Mouse (Mus musculus): ENCODE measurements around the gene Reln. TPM values are rescaled to one million over a fixed set of nuclear protein-coding genes. Genes with fewer than 3 reads are reported as not detected.

Gene Reln
- polyA plus RNA-seq, 1 experiment from 2014 or later: 1.8 TPM

- Histone ChIP-seq H3K4me1 (ENCODE audit: control insufficient read depth, insufficient read depth, low read length) (0 out of 2 replicates have a peak, but pooled peaks cover 3% of the 10 kb centered on the region), H3K4me3 (ENCODE audit: low read depth, low read length) (peak overlapping the region; percentile 45), H3K9ac (ENCODE audit: low read length) (no peak overlapping the region), H3K9me3 (ENCODE audit: control insufficient read depth, low read length) (no peaks in the 10 kb centered on the region), H3K27ac (replicated peaks; ENCODE audit: low read depth, low read length) (no peak overlapping the region), H3K4me2 (ENCODE audit: low read depth, severe bottlenecking) (peak overlapping the region; percentile 88), H3K36me3 (ENCODE audit: control insufficient read depth, insufficient read depth, low read length) (no peaks in the 10 kb centered on the region), H3K27me3 (ENCODE audit: control insufficient read depth, insufficient read depth, low read length) (peaks cover 52% of the 10 kb centered on the region)
- ATAC-seq (ENCODE audit: insufficient number of reproducible peaks, low FRiP score, low TSS enrichment, low read depth) (no peak), DNase-seq (ENCODE audit: low spot score) (no peak)
- 0% methylated on average over 10 of the region's 10 CpGs for WGBS
These were observed 1.0 kb downstream of the Reln start for GRCm38 (mm10) chr5:22343536-22343842.

GRCm38 (mm10) chr5:22342461-22342860 is 2.0 kb downstream of the Reln start:
- Histone ChIP-seq H3K9me3 (ENCODE audit: control insufficient read depth, low read length) (no peaks in the 10 kb centered on the region), H3K27ac (replicated peaks; ENCODE audit: low read depth, low read length) (no peak overlapping the region), H3K9ac (ENCODE audit: low read length) (no peak overlapping the region), H3K4me2 (ENCODE audit: low read depth, severe bottlenecking) (no peak overlapping the region), H3K4me1 (ENCODE audit: control insufficient read depth, insufficient read depth, low read length) (0 out of 2 replicates have a peak, but pooled peaks cover 3% of the 10 kb centered on the region), H3K36me3 (ENCODE audit: control insufficient read depth, insufficient read depth, low read length) (no peaks in the 10 kb centered on the region), H3K4me3 (ENCODE audit: low read depth, low read length) (no peak overlapping the region), H3K27me3 (ENCODE audit: control insufficient read depth, insufficient read depth, low read length) (peaks cover 52% of the 10 kb centered on the region)
- 74% methylated on average over 7 of the region's 7 CpGs for WGBS
- ATAC-seq (ENCODE audit: insufficient number of reproducible peaks, low FRiP score, low TSS enrichment, low read depth) (no peak), DNase-seq (ENCODE audit: low spot score) (no peak)

GRCm38 (mm10) chr5:22340991-22341390 is 3.5 kb downstream of the Reln start:
- Histone ChIP-seq H3K4me2 (ENCODE audit: low read depth, severe bottlenecking) (no peak overlapping the region), H3K4me3 (ENCODE audit: low read depth, low read length) (no peak overlapping the region), H3K27me3 (ENCODE audit: control insufficient read depth, insufficient read depth, low read length) (peaks cover 40% of the 10 kb centered on the region), H3K4me1 (ENCODE audit: control insufficient read depth, insufficient read depth, low read length) (0 out of 2 replicates have a peak, but pooled peaks cover 3% of the 10 kb centered on the region), H3K9ac (ENCODE audit: low read length) (no peak overlapping the region), H3K27ac (replicated peaks; ENCODE audit: low read depth, low read length) (no peak overlapping the region), H3K36me3 (ENCODE audit: control insufficient read depth, insufficient read depth, low read length) (no peaks in the 10 kb centered on the region), H3K9me3 (ENCODE audit: control insufficient read depth, low read length) (no peaks in the 10 kb centered on the region)
- WGBS: 87% methylated on average over 8 of the region's 8 CpGs
- ATAC-seq (ENCODE audit: insufficient number of reproducible peaks, low FRiP score, low TSS enrichment, low read depth) (no peak), DNase-seq (ENCODE audit: low spot score) (no peak)

GRCm38 (mm10) chr5:22335408-22335807 is 9.1 kb downstream of the Reln start:
- H3K4me1 ChIP-seq (ENCODE audit: control insufficient read depth, insufficient read depth, low read length): no peaks in the 10 kb centered on the region
- no peak for ATAC-seq (ENCODE audit: insufficient number of reproducible peaks, low FRiP score, low TSS enrichment, low read depth)
- no peaks in the 10 kb centered on the region; the same call in 1 of the 2 replicates for H3K27me3 ChIP-seq (ENCODE audit: control insufficient read depth, insufficient read depth, low read length)
- DNase-seq (ENCODE audit: low spot score): no peak
- no peak overlapping the region for H3K27ac ChIP-seq (replicated peaks; ENCODE audit: low read depth, low read length)
- H3K9ac ChIP-seq (ENCODE audit: low read length): no peak overlapping the region
- no peak overlapping the region for H3K4me3 ChIP-seq (ENCODE audit: low read depth, low read length)
- 78% methylated on average over 3 of the region's 3 CpGs for WGBS
- no peaks in the 10 kb centered on the region; the same call in 1 of the 2 replicates for H3K9me3 ChIP-seq (ENCODE audit: control insufficient read depth, low read length)
- no peaks in the 10 kb centered on the region for H3K36me3 ChIP-seq (ENCODE audit: control insufficient read depth, insufficient read depth, low read length)
- H3K4me2 ChIP-seq (ENCODE audit: low read depth, severe bottlenecking): no peak overlapping the region

GRCm38 (mm10) chr5:22330802-22331201 is 13.7 kb downstream of the Reln start:
- DNase-seq (ENCODE audit: low spot score) (no peak), ATAC-seq (ENCODE audit: insufficient number of reproducible peaks, low FRiP score, low TSS enrichment, low read depth) (no peak)
- no peaks in the 10 kb centered on the region for H3K27me3 ChIP-seq (ENCODE audit: control insufficient read depth, insufficient read depth, low read length)
- H3K36me3 ChIP-seq (ENCODE audit: control insufficient read depth, insufficient read depth, low read length): no peaks in the 10 kb centered on the region
- no peak overlapping the region for H3K4me2 ChIP-seq (ENCODE audit: low read depth, severe bottlenecking)
- no peaks in the 10 kb centered on the region; the same call in 1 of the 2 replicates for H3K9me3 ChIP-seq (ENCODE audit: control insufficient read depth, low read length)
- H3K9ac ChIP-seq (ENCODE audit: low read length): no peak overlapping the region
- H3K4me1 ChIP-seq (ENCODE audit: control insufficient read depth, insufficient read depth, low read length): no peaks in the 10 kb centered on the region
- no peak overlapping the region for H3K27ac ChIP-seq (replicated peaks; ENCODE audit: low read depth, low read length)
- WGBS: 80% methylated on average over 5 of the region's 5 CpGs
- H3K4me3 ChIP-seq (ENCODE audit: low read depth, low read length): no peak overlapping the region

GRCm38 (mm10) chr5:22328431-22329359 is 15.8 kb downstream of the Reln start:
- Histone ChIP-seq H3K9ac (ENCODE audit: low read length) (no peak overlapping the region), H3K9me3 (ENCODE audit: control insufficient read depth, low read length) (no peaks in the 10 kb centered on the region; the same call in 1 of the 2 replicates), H3K27me3 (ENCODE audit: control insufficient read depth, insufficient read depth, low read length) (no peaks in the 10 kb centered on the region), H3K4me2 (ENCODE audit: low read depth, severe bottlenecking) (no peak overlapping the region), H3K27ac (replicated peaks; ENCODE audit: low read depth, low read length) (no peak overlapping the region), H3K4me1 (ENCODE audit: control insufficient read depth, insufficient read depth, low read length) (no peaks in the 10 kb centered on the region), H3K36me3 (ENCODE audit: control insufficient read depth, insufficient read depth, low read length) (no peaks in the 10 kb centered on the region), H3K4me3 (ENCODE audit: low read depth, low read length) (no peak overlapping the region)
- 87% methylated on average over 8 of the region's 8 CpGs for WGBS
- DNase-seq (ENCODE audit: low spot score) (no peak), ATAC-seq (ENCODE audit: insufficient number of reproducible peaks, low FRiP score, low TSS enrichment, low read depth) (no peak)

- Histone ChIP-seq H3K27ac (replicated peaks; ENCODE audit: low read depth, low read length) (no peak overlapping the region), H3K27me3 (ENCODE audit: control insufficient read depth, insufficient read depth, low read length) (no peaks in the 10 kb centered on the region), H3K9ac (ENCODE audit: low read length) (no peak overlapping the region), H3K4me2 (ENCODE audit: low read depth, severe bottlenecking) (no peak overlapping the region), H3K4me1 (ENCODE audit: control insufficient read depth, insufficient read depth, low read length) (no peaks in the 10 kb centered on the region), H3K4me3 (ENCODE audit: low read depth, low read length) (no peak overlapping the region), H3K9me3 (ENCODE audit: control insufficient read depth, low read length) (no peaks in the 10 kb centered on the region), H3K36me3 (ENCODE audit: control insufficient read depth, insufficient read depth, low read length) (no peaks in the 10 kb centered on the region)
- ATAC-seq (ENCODE audit: insufficient number of reproducible peaks, low FRiP score, low TSS enrichment, low read depth) (no peak), DNase-seq (ENCODE audit: low spot score) (peak; percentile 63)
- 82% methylated on average over 3 of the region's 3 CpGs for WGBS
These were observed 17.3 kb downstream of the Reln start for GRCm38 (mm10) chr5:22327170-22327569.

- Histone ChIP-seq H3K4me1 (ENCODE audit: control insufficient read depth, insufficient read depth, low read length) (no peaks in the 10 kb centered on the region), H3K27me3 (ENCODE audit: control insufficient read depth, insufficient read depth, low read length) (no peaks in the 10 kb centered on the region), H3K4me3 (ENCODE audit: low read depth, low read length) (no peak overlapping the region), H3K36me3 (ENCODE audit: control insufficient read depth, insufficient read depth, low read length) (no peaks in the 10 kb centered on the region), H3K27ac (replicated peaks; ENCODE audit: low read depth, low read length) (no peak overlapping the region), H3K9me3 (ENCODE audit: control insufficient read depth, low read length) (no peaks in the 10 kb centered on the region), H3K4me2 (ENCODE audit: low read depth, severe bottlenecking) (no peak overlapping the region), H3K9ac (ENCODE audit: low read length) (no peak overlapping the region)
- DNase-seq (ENCODE audit: low spot score): no peak
- ATAC-seq (ENCODE audit: insufficient number of reproducible peaks, low FRiP score, low TSS enrichment, low read depth): no peak
- 90% methylated on average over 1 of the region's 1 CpGs for WGBS
These were observed 20.7 kb downstream of the Reln start for GRCm38 (mm10) chr5:22323801-22324200.

All from limb, embryonic 11.5 days (tissue).